Mouse (Mus musculus) midbrain, embryonic 14.5 days (tissue): ENCODE results near the gene Bzw2. TPM values are rescaled to one million over a fixed set of nuclear protein-coding genes. Genes with fewer than 3 reads are reported as not detected.

Experiments
- ATAC-seq: fragments of 200-750 bp; cut with Nextera tagmentation; 2 replicates; pipeline ENCODE4 v1.8.0; 2017; ENCODE audit warnings: moderate number of reproducible peaks, moderate library complexity; ENCODE audit not compliant: low FRiP score, low TSS enrichment
- DNase-seq: peaks from one replicate; pipeline ENCODE4 v3.0.0-alpha.2; 2015
- H3K27ac ChIP-seq: fragments of 300-500 bp; sonication (generic); replicated peaks from 2 replicates; pipeline ENCODE4 v1.5.1; 2014; ENCODE audit warnings: mild to moderate bottlenecking, low read depth, low read length, moderate library complexity
- H3K27me3 ChIP-seq: fragments of 300-500 bp; sonication (generic); 2 replicates; pipeline ENCODE4 v1.6.1; 2014; ENCODE audit warnings: low read length, control low read depth, mixed read lengths; ENCODE audit not compliant: control insufficient read depth, insufficient read depth
- H3K36me3 ChIP-seq: fragments of 300-500 bp; sonication (generic); 2 replicates; pipeline ENCODE4 v1.6.1; 2014; ENCODE audit warnings: low read length, control low read depth; ENCODE audit not compliant: control insufficient read depth, insufficient read depth
- H3K4me1 ChIP-seq: fragments of 300-500 bp; sonication (generic); 2 replicates; pipeline ENCODE4 v1.6.1; 2014; ENCODE audit warnings: mild to moderate bottlenecking, antibody characterized with exemption, low read length, control low read depth; ENCODE audit not compliant: control insufficient read depth, insufficient read depth
- H3K4me2 ChIP-seq: fragments of 300-500 bp; sonication (generic); 2 replicates; pipeline ENCODE4 v1.6.1; 2014; ENCODE audit warnings: mild to moderate bottlenecking, low read length, moderate library complexity
- H3K4me3 ChIP-seq: fragments of 300-500 bp; sonication (generic); replicated peaks from 2 replicates; pipeline ENCODE4 v1.5.1; 2014; ENCODE audit warnings: low read depth, low read length
- H3K9ac ChIP-seq: fragments of 300-500 bp; sonication (generic); replicated peaks from 2 replicates; pipeline ENCODE4 v1.6.1; 2014; ENCODE audit warnings: mild to moderate bottlenecking, low read length, moderate library complexity
- H3K9me3 ChIP-seq: fragments of 300-500 bp; sonication (generic); 2 replicates; pipeline ENCODE4 v1.6.1; 2016; ENCODE audit warnings: low read length, control low read depth, mixed read lengths; ENCODE audit not compliant: control insufficient read depth
- WGBS: fragments of 180-500 bp; shearing (Covaris S2); extraction: QIAGEN DNeasy Blood & Tissue Kit; methylation state at CpG from one replicate; pipeline ENCODE4 v1.1.7; 2014; 5-methylcytosine and 5-hydroxymethylcytosine counted together
- polyA plus RNA-seq: library from polyadenylated mRNA; unstranded; fragments of >200 nt; fragmentation: Nextera tagmentation; extraction: Ambion mirVana; gene quantifications from 2 replicates; pipeline ENCODE4 v1.2.1, GENCODE M21; 2014

Bzw2 gene
- polyA plus RNA-seq, 1 experiment from 2014 or later = 484 TPM

GRCm38 (mm10) chr12:36150265-36150664 lies 7.6 kb downstream of the Bzw2 start:
- Histone ChIP-seq H3K27ac (no peak overlapping the region), H3K27me3 (no peaks in the 10 kb centered on the region), H3K36me3 (no peaks in the 10 kb centered on the region), H3K9me3 (no peaks in the 10 kb centered on the region), H3K4me3 (no peak overlapping the region), H3K4me1 (peaks cover 15% of the 10 kb centered on the region), H3K9ac (no peak overlapping the region), H3K4me2 (no peak overlapping the region)
- DNase-seq (no peak), ATAC-seq (no peak)
- WGBS = 92% methylated on average over 2 of the region's 2 CpGs

GRCm38 (mm10) chr12:36146230-36147011 lies 11.5 kb downstream of the Bzw2 start:
- ATAC-seq (no peak), DNase-seq (no peak)
- H3K36me3 ChIP-seq = no peaks in the 10 kb centered on the region
- H3K9me3 ChIP-seq = no peaks in the 10 kb centered on the region
- no peak overlapping the region for H3K4me3 ChIP-seq
- no peaks in the 10 kb centered on the region for H3K4me1 ChIP-seq
- no peaks in the 10 kb centered on the region for H3K27me3 ChIP-seq
- no peak overlapping the region for H3K9ac ChIP-seq
- 99% methylated on average over 3 of the region's 3 CpGs for WGBS
- H3K4me2 ChIP-seq = no peak overlapping the region
- H3K27ac ChIP-seq = no peak overlapping the region

- no peak for DNase-seq
- H3K36me3 ChIP-seq = 0 out of 2 replicates have a peak, but pooled peaks cover 6% of the 10 kb centered on the region
Measured at GRCm38 (mm10) chr12:36140401-36140800, 17.5 kb downstream of the Bzw2 start.

GRCm38 (mm10) chr12:36137192-36137591 lies 20.7 kb downstream of the Bzw2 start:
- Histone ChIP-seq H3K36me3 (peaks cover 20% of the 10 kb centered on the region), H3K27ac (no peak overlapping the region), H3K4me3 (no peak overlapping the region), H3K27me3 (no peaks in the 10 kb centered on the region), H3K9me3 (no peaks in the 10 kb centered on the region), H3K4me1 (no peaks in the 10 kb centered on the region), H3K9ac (no peak overlapping the region), H3K4me2 (no peak overlapping the region)
- 93% methylated on average over 4 of the region's 4 CpGs for WGBS
- ATAC-seq (no peak), DNase-seq (no peak)

More at GRCm38 (mm10) chr12:36140401-36140800, 17.5 kb downstream of the Bzw2 start:
- H3K27ac ChIP-seq = no peak overlapping the region
- H3K9ac ChIP-seq = no peak overlapping the region
- 96% methylated on average over 6 of the region's 6 CpGs for WGBS
- H3K4me1 ChIP-seq = no peaks in the 10 kb centered on the region
- H3K4me3 ChIP-seq = no peak overlapping the region
- ATAC-seq = no peak
- H3K27me3 ChIP-seq = no peaks in the 10 kb centered on the region
- no peak overlapping the region for H3K4me2 ChIP-seq
- no peaks in the 10 kb centered on the region for H3K9me3 ChIP-seq

GRCm38 (mm10) chr12:36136285-36136684 lies 21.6 kb downstream of the Bzw2 start:
- 97% methylated on average over 8 of the region's 8 CpGs for WGBS
- no peak overlapping the region for H3K4me2 ChIP-seq
- H3K4me3 ChIP-seq = no peak overlapping the region
- no peak overlapping the region for H3K27ac ChIP-seq
- H3K4me1 ChIP-seq = no peaks in the 10 kb centered on the region
- no peak overlapping the region for H3K9ac ChIP-seq
- ATAC-seq = no peak
- no peak for DNase-seq
- H3K9me3 ChIP-seq = no peaks in the 10 kb centered on the region
- no peaks in the 10 kb centered on the region for H3K27me3 ChIP-seq
- H3K36me3 ChIP-seq = peaks cover 27% of the 10 kb centered on the region

GRCm38 (mm10) chr12:36135409-36135808 lies 22.5 kb downstream of the Bzw2 start:
- ATAC-seq (no peak), DNase-seq (no peak)
- no peaks in the 10 kb centered on the region for H3K9me3 ChIP-seq
- H3K27me3 ChIP-seq = no peaks in the 10 kb centered on the region
- WGBS = 97% methylated on average over 3 of the region's 3 CpGs
- peaks cover 25% of the 10 kb centered on the region for H3K36me3 ChIP-seq
- no peak overlapping the region for H3K4me3 ChIP-seq
- H3K27ac ChIP-seq = no peak overlapping the region
- no peaks in the 10 kb centered on the region for H3K4me1 ChIP-seq
- H3K4me2 ChIP-seq = no peak overlapping the region
- H3K9ac ChIP-seq = no peak overlapping the region

- no peaks in the 10 kb centered on the region for H3K27me3 ChIP-seq
- no peak overlapping the region for H3K4me2 ChIP-seq
- no peak for DNase-seq
- H3K4me3 ChIP-seq = no peak overlapping the region
- 90% methylated on average over 5 of the region's 5 CpGs for WGBS
- H3K4me1 ChIP-seq = no peaks in the 10 kb centered on the region
- H3K36me3 ChIP-seq = peaks cover 29% of the 10 kb centered on the region
- H3K27ac ChIP-seq = no peak overlapping the region
- no peaks in the 10 kb centered on the region for H3K9me3 ChIP-seq
- H3K9ac ChIP-seq = no peak overlapping the region
- no peak for ATAC-seq
Measured at GRCm38 (mm10) chr12:36134111-36134510, 23.8 kb downstream of the Bzw2 start.

- DNase-seq (no peak), ATAC-seq (no peak)
- H3K9me3 ChIP-seq = no peaks in the 10 kb centered on the region
- no peak overlapping the region for H3K27ac ChIP-seq
- H3K4me3 ChIP-seq = no peak overlapping the region
- 95% methylated on average over 5 of the region's 5 CpGs for WGBS
- H3K27me3 ChIP-seq = no peaks in the 10 kb centered on the region
- no peaks in the 10 kb centered on the region for H3K4me1 ChIP-seq
- H3K36me3 ChIP-seq = peaks cover 34% of the 10 kb centered on the region
- no peak overlapping the region for H3K4me2 ChIP-seq
- H3K9ac ChIP-seq = no peak overlapping the region
Measured at GRCm38 (mm10) chr12:36133547-36133946, 24.3 kb downstream of the Bzw2 start.

- H3K4me1 ChIP-seq = no peaks in the 10 kb centered on the region
- peaks cover 41% of the 10 kb centered on the region for H3K36me3 ChIP-seq
- no peak overlapping the region for H3K4me3 ChIP-seq
- WGBS = 90% methylated on average over 3 of the region's 3 CpGs
- no peaks in the 10 kb centered on the region for H3K9me3 ChIP-seq
- no peak overlapping the region for H3K27ac ChIP-seq
- no peak for ATAC-seq
- DNase-seq = no peak
- no peaks in the 10 kb centered on the region for H3K27me3 ChIP-seq
- no peak overlapping the region for H3K4me2 ChIP-seq
- no peak overlapping the region for H3K9ac ChIP-seq
Measured at GRCm38 (mm10) chr12:36132668-36133067, 25.2 kb downstream of the Bzw2 start.
